Mouse (Mus musculus) G1E (cell line): ENCODE data around the gene Themis2.

ENCODE experiments used
- CTCF ChIP-seq: IDR thresholded peaks from 2 replicates; pipeline ENCODE4 v1.5.1; 2012; ENCODE audit warnings: low read depth, low read length, inconsistent platforms, mixed read lengths
- GATA1 ChIP-seq: IDR thresholded peaks from 2 replicates; pipeline ENCODE4 v1.6.1; 2012; ENCODE audit warnings: borderline replicate concordance, low read length, inconsistent platforms, mixed read lengths
- GATA2 ChIP-seq: IDR thresholded peaks from 2 replicates; pipeline ENCODE4 v1.6.1; 2012; ENCODE audit warnings: low read depth, low read length, inconsistent platforms, borderline replicate concordance
- POLR2AphosphoS5 ChIP-seq: IDR thresholded peaks from 2 replicates; pipeline ENCODE4 v1.6.1; 2012; ENCODE audit warnings: low read depth, low read length, inconsistent platforms; ENCODE audit not compliant: insufficient replicate concordance
- TAL1 ChIP-seq: conservative IDR thresholded peaks from 2 replicates; pipeline ENCODE4 v1.6.1; 2012; ENCODE audit warnings: low read depth, low read length, inconsistent platforms, mixed read lengths

- TF ChIP-seq CTCF (peak; percentile 100), TAL1 (no peak), POLR2AphosphoS5 (no peak), GATA1 (no peak), GATA2 (no peak)
Observed at GRCm38 (mm10) chr4:132823614-132824366, 27.6 kb upstream of the Themis2 start.
